Mouse (Mus musculus): Measurements from ENCODE around the gene Atp5e. TPM values are rescaled to one million over a fixed set of nuclear protein-coding genes. Genes with fewer than 3 reads are reported as not detected.

Gene Atp5e
- polyA plus RNA-seq (2012; rRNA removed; ENCODE audit: low replicate concordance): 302 and 356 TPM in 2 replicates

DNA sequence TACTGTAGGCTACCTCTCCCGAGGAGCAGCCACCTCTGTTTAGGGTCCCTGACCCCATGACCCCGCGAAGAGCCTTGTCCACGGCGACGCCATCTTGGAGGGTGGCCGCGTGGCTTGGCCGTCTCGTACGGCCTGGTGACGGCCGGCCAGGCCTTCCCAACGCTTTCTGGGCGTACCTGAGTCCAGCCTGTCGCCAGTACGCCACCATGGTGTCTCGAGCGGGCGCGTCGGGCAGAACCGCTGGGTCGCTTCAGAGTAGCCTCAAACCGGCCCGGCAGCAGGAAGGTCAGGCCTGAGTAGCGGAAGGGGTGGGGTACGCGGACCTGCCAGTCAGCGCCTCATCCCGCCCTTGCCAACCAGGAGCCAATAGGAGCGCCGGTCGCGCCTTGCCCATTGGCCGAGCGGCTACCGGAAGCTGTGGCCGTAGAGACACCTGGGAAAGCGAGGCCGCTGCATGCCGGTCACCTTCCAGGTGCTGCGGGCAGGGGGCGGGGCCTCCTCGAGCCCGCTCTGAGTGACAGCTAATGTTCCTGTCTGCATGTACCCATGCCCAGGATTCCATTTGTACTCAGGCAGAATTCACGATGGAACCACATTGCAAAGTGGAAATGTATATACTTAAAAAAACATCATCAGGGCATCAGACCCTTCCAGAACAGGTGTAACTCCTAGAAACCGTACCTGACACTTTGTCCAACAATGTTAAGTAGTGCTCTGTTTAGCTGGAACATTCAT, at the start of gene Atp5e:
TSS of gene Atp5e (minus strand) at position 317 of the 735 bp plus-strand sequence.

GRCm38 (mm10) chr2:174472818-174473549, 9.1 kb upstream of the Atp5e start, which contains the start of gene Prelid3b:
Gene Prelid3b (minus strand): TSS chr2:174473081.

GRCm38 (mm10) chr2:174450353-174450752, 13.6 kb downstream of the Atp5e start, which contains the start of gene Tubb1:
Gene Tubb1 (plus strand): TSS chr2:174450695.

DNA sequence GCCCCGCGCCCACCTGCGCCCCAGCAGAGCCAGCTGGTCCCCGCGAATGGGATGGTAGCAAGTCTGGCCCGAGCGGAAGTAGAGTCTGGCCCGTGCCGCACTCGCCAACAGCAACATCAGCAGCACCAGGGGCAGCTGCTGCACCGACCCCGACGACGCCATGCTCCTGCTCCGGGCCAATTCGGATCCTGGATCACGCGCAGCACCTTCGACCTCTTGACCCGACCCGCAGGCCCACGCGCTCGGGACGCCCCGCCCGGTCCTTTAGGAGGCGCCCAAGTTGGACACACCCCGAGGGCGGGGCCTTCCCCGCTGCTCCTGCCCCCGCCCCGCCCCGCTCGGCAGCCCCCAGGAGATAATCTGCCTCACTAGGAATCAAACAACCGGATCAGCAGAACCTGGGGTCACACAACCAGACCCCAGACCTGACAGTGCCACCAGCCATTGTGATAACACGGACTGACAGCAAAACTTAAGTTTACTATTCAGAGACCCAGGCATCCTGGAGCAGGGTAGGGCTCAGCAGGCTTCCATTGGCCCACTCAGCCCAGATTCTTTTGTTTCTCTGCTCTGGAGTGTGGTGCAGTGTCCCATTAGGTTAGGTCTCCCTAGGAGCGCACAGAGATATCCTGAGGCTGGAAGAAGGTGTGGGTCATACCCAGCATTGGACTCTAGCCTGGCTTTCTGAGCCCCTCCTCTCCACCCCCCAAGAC, 25.0 kb downstream of the Atp5e start, which contains the start of gene Ctsz:
TSS of gene Ctsz (minus strand) at position 303 of the 713 bp plus-strand sequence.

GRCm38 (mm10) chr2:174415731-174416310, 48.1 kb downstream of the Atp5e start, which contains the start of gene Nelfcd:
Gene Nelfcd (plus strand): TSS chr2:174415804.

Other genes starting within 250 kb of the Atp5e start
- gene Gnas, start 179.8 kb downstream of the Atp5e start, polyA plus RNA-seq (2012; rRNA removed; ENCODE audit: low replicate concordance): 1,476 and 1,497 TPM in 2 replicates
- gene Gm20721, start 117.4 kb downstream of the Atp5e start, polyA plus RNA-seq (2012; rRNA removed; ENCODE audit: low replicate concordance): 1.0 and 1.3 TPM in 2 replicates
- 66.1 and 71.7 TPM in 2 replicates for gene Nelfcd, start 48.3 kb downstream of the Atp5e start, polyA plus RNA-seq (2012; rRNA removed; ENCODE audit: low replicate concordance)
- gene Ctsz, start 25.1 kb downstream of the Atp5e start, polyA plus RNA-seq (2012; rRNA removed; ENCODE audit: low replicate concordance): 309 and 377 TPM in 2 replicates
- gene Tubb1, start 13.4 kb downstream of the Atp5e start, polyA plus RNA-seq (2012; rRNA removed; ENCODE audit: low replicate concordance): 0.16 and 0.19 TPM in 2 replicates
- gene Prelid3b, start 9.0 kb upstream of the Atp5e start, polyA plus RNA-seq (2012; rRNA removed; ENCODE audit: low replicate concordance): 54.3 and 69.8 TPM in 2 replicates
- 0.09 and 0.28 TPM in 2 replicates for gene Zfp831, start 179.4 kb upstream of the Atp5e start, polyA plus RNA-seq (2012; rRNA removed; ENCODE audit: low replicate concordance)